Mouse (Mus musculus) C2C12 (cell line): ENCODE results near the gene Cd320. TPM values are rescaled to one million over a fixed set of nuclear protein-coding genes. Genes with fewer than 3 reads are reported as not detected.
"Not testable (repeated sequence)": the region's sequence is repeated elsewhere in the genome, so short reads cannot be mapped to it uniquely, and the experiment has no call there.

Source experiments
- H3K27me3 ChIP-seq: one replicate; pipeline ENCODE4 v1.6.1; 2011; ENCODE audit not compliant: control insufficient read depth, insufficient read depth, insufficient read length
- H3K36me3 ChIP-seq: one replicate; pipeline ENCODE4 v1.6.1; 2011; ENCODE audit not compliant: control insufficient read depth, insufficient read depth
- H3K4me3 ChIP-seq: one replicate; pipeline ENCODE4 v1.5.1; 2011; ENCODE audit warnings: mild to moderate bottlenecking, control low read depth; ENCODE audit not compliant: poor library complexity, insufficient read depth, severe bottlenecking
- H3K79me2 ChIP-seq: one replicate; pipeline ENCODE4 v1.6.1; 2011; ENCODE audit not compliant: control insufficient read depth, insufficient read depth
- H3K79me3 ChIP-seq: one replicate; pipeline ENCODE4 v1.6.1; 2011; ENCODE audit warnings: low read depth, control low read depth
- H3ac ChIP-seq: one replicate; pipeline ENCODE3; 2011; ENCODE audit warnings: low read depth; ENCODE audit not compliant: control insufficient read depth, insufficient read length
- CEBPB ChIP-seq: IDR thresholded peaks from one replicate; pipeline ENCODE4 v1.6.1; 2011; ENCODE audit warnings: low read depth, mild to moderate bottlenecking, control low read depth, moderate library complexity
- CTCF ChIP-seq: IDR thresholded peaks from one replicate; pipeline ENCODE4 v1.5.1; 2011; ENCODE audit not compliant: control insufficient read depth, insufficient read depth, insufficient read length
- FOSL1 ChIP-seq: IDR thresholded peaks from one replicate; pipeline ENCODE4 v1.8.0; 2011; ENCODE audit warnings: mild to moderate bottlenecking, low read length; ENCODE audit not compliant: poor library complexity, insufficient read depth, severe bottlenecking
- MAX ChIP-seq: IDR thresholded peaks from one replicate; pipeline ENCODE4 v1.6.1; 2011; ENCODE audit warnings: mild to moderate bottlenecking, control low read depth
- MYOD1 ChIP-seq: IDR thresholded peaks from one replicate; pipeline ENCODE4 v1.6.1; 2011; ENCODE audit warnings: low read depth; ENCODE audit not compliant: control insufficient read depth, insufficient read length
- MYOG ChIP-seq: IDR thresholded peaks from one replicate; pipeline ENCODE4 v1.6.1; 2011; ENCODE audit not compliant: control insufficient read depth, insufficient read length; ENCODE audit errors: extremely low read depth
- USF1 ChIP-seq: IDR thresholded peaks from one replicate; pipeline ENCODE4 v1.6.1; 2011; ENCODE audit warnings: low read depth, mild to moderate bottlenecking, control low read depth, moderate library complexity
- polyA plus RNA-seq: library from polyadenylated mRNA; unstranded; fragments of >200 nt; fragmentation: generic; extraction: Trizol; gene quantifications from one replicate; pipeline ENCODE4 v1.2.1, GENCODE M21; 2012; ENCODE audit warnings: missing spikeins

Gene Cd320
- polyA plus RNA-seq, 1 experiment, result 77.8 TPM

DNA sequence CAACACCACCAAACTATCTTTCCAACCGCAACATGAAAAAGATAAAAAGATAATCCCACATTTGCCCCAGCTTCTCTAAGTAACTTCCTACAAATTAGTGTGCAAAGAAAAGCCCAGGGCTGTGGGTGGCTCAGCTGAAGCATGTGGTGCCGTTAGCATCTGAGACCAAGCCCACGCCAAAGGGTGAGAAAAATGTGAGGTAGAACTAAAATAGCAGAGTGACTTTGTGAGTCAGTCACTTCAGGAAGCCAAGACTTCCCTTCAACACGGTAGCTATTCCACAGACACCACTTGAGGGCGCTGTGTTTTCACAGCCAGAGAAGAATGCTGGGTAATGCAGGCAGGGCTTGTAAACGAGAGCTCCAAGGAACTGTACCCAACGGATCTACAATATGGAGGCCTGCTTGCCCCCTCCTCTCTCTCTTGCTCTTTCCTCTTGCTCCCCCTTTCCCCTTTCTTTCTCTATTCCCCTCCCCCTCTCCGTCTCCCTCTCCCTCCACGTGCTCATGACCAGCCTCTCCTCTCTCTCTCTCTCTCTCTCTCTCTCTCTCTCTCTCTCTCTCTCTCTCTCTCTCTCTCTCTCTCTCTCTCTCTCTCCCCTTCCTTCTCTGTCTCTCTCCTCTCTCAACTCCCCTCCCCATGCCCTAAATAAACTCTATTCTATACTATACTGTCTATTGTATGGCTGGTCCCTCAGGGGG lies 22.6 kb downstream of the Cd320 start:
- no peak overlapping the region for H3K4me3 ChIP-seq
- TF ChIP-seq MAX (no peak), MYOG (no peak), FOSL1 (no peak), MYOD1 (no peak), USF1 (no peak), CTCF (peak; percentile 30)

DNA sequence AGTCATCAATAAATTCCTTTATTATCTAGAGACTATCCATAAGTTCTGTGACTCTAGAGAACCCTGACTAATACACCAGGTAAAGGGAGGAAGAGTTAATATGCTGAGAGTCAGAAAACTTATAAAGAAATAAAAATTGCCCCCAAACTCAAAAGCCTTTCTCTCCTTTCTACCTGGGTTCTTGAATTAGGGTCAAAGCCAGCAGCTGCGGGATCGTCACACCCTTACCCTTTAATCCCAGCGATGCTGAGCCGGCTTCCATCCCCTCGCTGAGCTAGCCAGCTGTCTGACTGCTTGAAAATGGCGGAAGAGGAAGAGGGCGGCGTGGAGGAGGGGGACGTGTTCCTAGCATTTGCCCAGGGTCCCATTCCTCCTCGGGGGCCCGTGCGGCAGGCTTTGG lies 30.6 kb downstream of the Cd320 start, which contains the start of gene Gm7029:
Gene Gm7029 (plus strand): TSS at position 301 of the 400 bp plus-strand sequence.
- not testable (repeated sequence) for H3K27me3 ChIP-seq, H3K79me2 ChIP-seq, H3ac ChIP-seq, H3K79me3 ChIP-seq, H3K4me3 ChIP-seq
- peaks cover 22% of the 10 kb centered on the region for H3K36me3 ChIP-seq

More for the DNA sequence above, 22.6 kb downstream of the Cd320 start:
- Histone ChIP-seq H3ac (no peak overlapping the region), H3K36me3 (no peaks in the 10 kb centered on the region), H3K79me2 (no peaks in the 10 kb centered on the region), H3K79me3 (no peaks in the 10 kb centered on the region), H3K27me3 (no peaks in the 10 kb centered on the region)

DNA sequence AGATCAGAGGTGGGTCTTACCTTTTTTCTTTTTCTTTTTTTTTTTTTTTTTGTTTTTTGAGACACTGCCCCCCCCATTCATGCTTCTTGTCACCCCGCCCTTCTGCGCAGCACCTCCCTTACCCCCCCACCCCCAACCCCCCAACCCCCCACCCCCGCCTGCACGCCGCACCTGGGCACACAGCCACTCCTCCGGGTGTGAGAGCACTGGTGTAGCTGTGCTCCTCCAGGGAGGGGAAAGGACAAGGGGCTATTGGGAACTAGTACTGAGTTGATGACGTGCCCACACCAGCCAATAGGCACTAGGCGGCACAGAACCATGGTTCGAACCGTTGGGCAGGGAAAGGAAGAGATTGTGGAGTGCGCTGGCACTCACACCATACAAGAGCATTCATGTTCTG lies 31.5 kb downstream of the Cd320 start:
- H3ac ChIP-seq, result no peak overlapping the region
- H3K27me3 ChIP-seq, result no peaks in the 10 kb centered on the region
- H3K79me3 ChIP-seq, result no peaks in the 10 kb centered on the region
- H3K79me2 ChIP-seq, result no peaks in the 10 kb centered on the region
- no peak overlapping the region for H3K4me3 ChIP-seq
- TF ChIP-seq CTCF, result no peak
- no peak for TF ChIP-seq MYOD1
- no peak for TF ChIP-seq MYOG
- no peak for TF ChIP-seq USF1
- TF ChIP-seq FOSL1, result no peak
- TF ChIP-seq MAX, result no peak
- TF ChIP-seq CEBPB, result no peak
- peaks cover 25% of the 10 kb centered on the region for H3K36me3 ChIP-seq

DNA sequence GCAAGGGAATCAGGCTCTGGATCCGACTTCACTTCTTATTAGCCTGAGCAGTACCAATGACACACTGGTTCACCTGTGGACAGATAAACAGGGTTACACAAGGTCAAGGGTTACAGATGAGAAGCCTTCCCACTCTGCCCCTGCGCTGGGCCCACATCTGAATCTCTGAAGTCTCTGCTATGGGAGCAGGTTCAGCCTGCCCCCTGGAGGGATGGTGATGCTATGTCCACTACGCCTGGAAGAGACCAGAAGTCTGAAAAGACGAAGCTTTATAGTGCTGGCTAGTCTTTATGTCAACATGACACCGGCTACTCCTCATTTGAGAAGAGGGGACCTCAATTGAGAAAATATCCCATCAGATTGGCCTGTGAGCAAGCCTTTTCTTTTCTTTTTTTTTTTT lies 32.9 kb downstream of the Cd320 start:
- not testable (repeated sequence) for H3K79me2 ChIP-seq, H3K27me3 ChIP-seq, H3K79me3 ChIP-seq, H3ac ChIP-seq, H3K4me3 ChIP-seq
- peaks cover 32% of the 10 kb centered on the region for H3K36me3 ChIP-seq

DNA sequence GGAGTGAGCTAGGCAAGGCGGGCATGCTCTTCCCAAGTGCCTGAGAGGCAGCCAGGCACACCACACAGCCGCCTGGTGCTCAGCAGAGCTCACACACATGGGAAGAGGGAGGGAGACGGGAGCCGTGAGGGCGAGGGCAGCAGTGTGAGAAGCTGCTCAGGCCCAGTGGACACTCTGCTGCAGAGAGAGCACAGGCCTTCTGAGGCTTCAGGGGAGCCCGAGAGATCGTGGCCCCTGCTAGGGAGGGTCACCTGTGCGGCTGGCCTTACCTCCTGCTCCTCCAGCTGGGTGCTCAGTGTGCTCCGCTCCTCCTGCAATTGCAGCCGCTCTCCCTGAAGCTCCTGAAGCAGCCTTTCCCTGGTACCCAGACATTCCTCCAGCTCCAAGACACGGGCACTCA lies 41.4 kb downstream of the Cd320 start:
- not testable (repeated sequence) for H3K27me3 ChIP-seq, H3K4me3 ChIP-seq
- peaks cover 24% of the 10 kb centered on the region for H3K36me3 ChIP-seq

DNA sequence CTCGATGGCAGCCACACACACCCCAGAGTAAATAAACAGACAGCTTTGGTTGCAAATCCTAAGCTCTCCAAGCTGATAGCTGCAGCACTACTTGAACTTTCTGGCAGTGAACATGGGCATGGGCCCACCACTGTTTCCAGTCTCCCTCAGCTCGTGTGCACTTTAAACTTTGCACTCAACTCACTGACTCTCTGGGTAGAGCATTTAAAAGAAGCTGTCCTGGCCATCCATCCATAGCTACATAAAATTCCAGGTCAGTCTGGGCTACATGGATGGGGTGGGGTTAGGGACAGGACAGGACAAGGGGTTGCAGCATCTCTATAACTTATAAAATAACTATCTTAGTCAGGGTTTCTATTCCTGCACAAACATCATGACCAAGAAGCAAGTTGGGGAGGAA lies 44.9 kb downstream of the Cd320 start:
- H3K36me3 ChIP-seq, H3ac ChIP-seq, H3K4me3 ChIP-seq, H3K27me3 ChIP-seq: not testable (repeated sequence)
- peaks cover 25% of the 10 kb centered on the region for H3K79me3 ChIP-seq
- peaks cover 44% of the 10 kb centered on the region for H3K79me2 ChIP-seq

More for the DNA sequence above, 41.4 kb downstream of the Cd320 start:
- H3ac ChIP-seq, result not testable (repeated sequence)
- Histone ChIP-seq H3K79me3 (peaks cover 22% of the 10 kb centered on the region), H3K79me2 (peaks cover 36% of the 10 kb centered on the region)

DNA sequence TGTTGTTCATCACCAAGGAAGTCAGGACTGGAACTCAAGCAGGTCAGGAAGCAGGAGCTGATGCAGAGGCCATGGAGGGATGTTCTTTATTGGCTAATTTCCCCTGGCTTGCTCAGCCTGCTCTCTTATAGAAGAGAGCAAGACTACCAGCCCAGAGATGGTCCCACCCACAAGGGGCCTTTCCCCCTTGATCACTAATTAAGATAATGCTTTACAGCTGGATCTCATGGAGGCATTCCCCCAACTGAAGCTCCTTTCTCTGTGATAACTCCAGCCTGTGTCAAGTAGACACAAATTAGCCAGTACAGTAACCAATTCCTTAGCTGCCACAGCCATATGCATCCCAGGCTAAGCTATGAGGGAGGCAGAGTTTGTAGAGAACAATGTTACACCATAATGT lies 45.3 kb downstream of the Cd320 start:
- Histone ChIP-seq H3K79me3 (peaks cover 25% of the 10 kb centered on the region), H3K79me2 (peaks cover 44% of the 10 kb centered on the region)
- H3K4me3 ChIP-seq, H3ac ChIP-seq, H3K27me3 ChIP-seq, H3K36me3 ChIP-seq: not testable (repeated sequence)

DNA sequence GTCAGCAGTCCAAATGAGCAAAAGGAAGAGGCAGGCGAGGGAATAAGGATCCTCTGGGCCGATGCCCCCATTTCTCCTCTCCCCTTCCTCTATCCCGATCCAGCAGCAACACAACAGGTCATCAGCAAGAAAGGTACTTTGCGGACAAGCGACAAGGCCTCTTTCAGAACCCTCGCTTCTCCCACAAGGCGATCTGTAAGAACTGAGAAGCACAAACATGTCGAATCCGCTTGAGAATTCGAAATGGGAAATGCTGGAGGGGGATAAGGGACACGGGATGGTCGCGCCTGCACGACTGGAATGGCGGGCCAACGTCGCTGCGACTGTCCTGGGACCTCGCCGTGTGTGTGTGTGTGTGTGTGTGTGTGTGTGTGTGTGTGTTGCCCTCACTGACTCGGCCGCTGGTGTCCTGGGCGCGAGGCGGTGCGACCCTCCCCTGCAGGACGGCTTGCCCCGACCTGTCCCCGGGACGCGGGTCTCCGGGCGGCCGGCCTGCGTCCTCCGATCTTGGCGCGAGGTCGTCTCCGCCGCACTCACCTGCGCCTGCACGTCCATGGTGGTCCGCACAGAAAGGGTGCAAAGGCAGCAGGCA lies 47.1 kb downstream of the Cd320 start:
- H3ac ChIP-seq, result peak overlapping the region; percentile 77
- H3K79me3 ChIP-seq, result peaks cover 25% of the 10 kb centered on the region
- H3K79me2 ChIP-seq, result peaks cover 44% of the 10 kb centered on the region
- peak overlapping the region; percentile 65 for H3K4me3 ChIP-seq
- not testable (repeated sequence) for H3K36me3 ChIP-seq, H3K27me3 ChIP-seq
